Mouse (Mus musculus) MEL (cell line): ENCODE measurements around the gene Phf5a. TPM values are rescaled to one million over a fixed set of nuclear protein-coding genes. Genes with fewer than 3 reads are reported as not detected.

Experiments
- DNase-seq: peaks from one replicate; pipeline ENCODE4 v3.0.0; 2011; ENCODE audit warnings: low read depth, low spot score
- H3K27ac ChIP-seq: 2 replicates; pipeline ENCODE4 v1.5.1; 2012; ENCODE audit warnings: low read depth, mild to moderate bottlenecking, control low read depth, low read length, moderate library complexity; ENCODE audit not compliant: control insufficient read depth
- H3K27me3 ChIP-seq, 2 experiments: fragments of 150-350 bp in 1 of 2; sonication (generic) in 1 of 2; 2 replicates each; pipeline ENCODE4 v1.6.1; 2012; ENCODE audit warnings: low read length in 2 of 2, mild to moderate bottlenecking in 2 of 2, improper control_type of control experiment in 1 of 2, moderate library complexity in 1 of 2; ENCODE audit not compliant: insufficient read depth in 2 of 2, control insufficient read depth in 1 of 2
- H3K36me3 ChIP-seq, 2 experiments: 2 replicates each; pipeline ENCODE4 v1.6.1; 2012 to 2014; ENCODE audit warnings: low read length in 2 of 2, improper control_type of control experiment in 1 of 2, inconsistent platforms in 1 of 2, mild to moderate bottlenecking in 1 of 2; ENCODE audit not compliant: insufficient read depth in 2 of 2, control insufficient read depth in 1 of 2
- H3K4me1 ChIP-seq, 2 experiments: fragments of 150-350 bp in 1 of 2; sonication (generic) in 1 of 2; 2 replicates each; pipeline ENCODE4 v1.6.1; 2012; ENCODE audit warnings: low read length in 2 of 2, improper control_type of control experiment in 1 of 2, mild to moderate bottlenecking in 1 of 2; ENCODE audit not compliant: insufficient read depth in 2 of 2, control insufficient read depth in 1 of 2
- H3K4me3 ChIP-seq, 2 experiments: fragments of 150-350 bp in 1 of 2; sonication (generic) in 1 of 2; 2 replicates each; pipeline ENCODE4 v1.5.1; 2012; ENCODE audit warnings: low read depth in 2 of 2, low read length in 2 of 2, mild to moderate bottlenecking in 2 of 2, moderate library complexity in 2 of 2, control low read depth in 1 of 2, improper control_type of control experiment in 1 of 2; ENCODE audit not compliant: control insufficient read depth in 1 of 2, insufficient read depth in 1 of 2
- H3K79me2 ChIP-seq: 2 replicates; pipeline ENCODE4 v1.6.1; 2012; ENCODE audit warnings: mild to moderate bottlenecking, low read length, moderate library complexity; ENCODE audit not compliant: control insufficient read depth, poor library complexity, insufficient read depth
- H3K9ac ChIP-seq: 2 replicates; pipeline ENCODE4 v1.6.1; 2012; ENCODE audit warnings: low read depth, mild to moderate bottlenecking, control low read depth, low read length, moderate library complexity; ENCODE audit not compliant: control insufficient read depth, poor library complexity, severe bottlenecking
- H3K9me3 ChIP-seq: fragments of 150-350 bp; sonication (generic); replicated peaks from 2 replicates; pipeline ENCODE4 v1.6.1; 2012; ENCODE audit warnings: mild to moderate bottlenecking, low read length, improper control_type of control experiment, moderate library complexity; ENCODE audit not compliant: insufficient read depth
- CTCF ChIP-seq, 3 experiments: IDR thresholded peaks in 2 of 3; conservative IDR thresholded peaks in 1 of 3; 2 replicates each; pipeline ENCODE4 v1.5.1; 2011 to 2012; ENCODE audit warnings: low read length in 3 of 3, low read depth in 2 of 3, mild to moderate bottlenecking in 2 of 3, improper control_type of control experiment in 1 of 3, inconsistent platforms in 1 of 3, mixed read lengths in 1 of 3, moderate library complexity in 1 of 3; ENCODE audit not compliant: control insufficient read depth in 1 of 3, insufficient read depth in 1 of 3, poor library complexity in 1 of 3, severe bottlenecking in 1 of 3
- GABPA ChIP-seq: IDR thresholded peaks from 2 replicates; pipeline ENCODE4 v1.6.1; 2012; ENCODE audit warnings: low read depth, mild to moderate bottlenecking, inconsistent platforms, low read length, improper control_type of control experiment, moderate library complexity
- GATA1 ChIP-seq: IDR thresholded peaks from 2 replicates; pipeline ENCODE4 v1.6.1; 2011; ENCODE audit warnings: low read depth, low read length, improper control_type of control experiment
- HCFC1 ChIP-seq: IDR thresholded peaks from 2 replicates; pipeline ENCODE4 v1.6.1; 2012; ENCODE audit warnings: low read depth, mild to moderate bottlenecking, inconsistent platforms, low read length, improper control_type of control experiment, moderate library complexity
- JUND ChIP-seq: IDR thresholded peaks from 2 replicates; pipeline ENCODE4 v1.6.1; 2011; ENCODE audit warnings: low read depth, mild to moderate bottlenecking, improper control_type of control experiment, low read length
- KAT2A ChIP-seq: conservative IDR thresholded peaks from 2 replicates; pipeline ENCODE4 v1.6.1; 2012; ENCODE audit warnings: low read depth, low read length, improper control_type of control experiment, inconsistent platforms
- MAFK ChIP-seq: IDR thresholded peaks from 2 replicates; pipeline ENCODE4 v1.6.1; 2011; ENCODE audit warnings: low read depth, mild to moderate bottlenecking, low read length, improper control_type of control experiment, borderline replicate concordance
- MXI1 ChIP-seq: IDR thresholded peaks from 2 replicates; pipeline ENCODE4 v1.6.1; 2011; ENCODE audit warnings: mild to moderate bottlenecking, low read depth, low read length, improper control_type of control experiment
- MYB ChIP-seq: IDR thresholded peaks from 2 replicates; pipeline ENCODE4 v1.6.1; 2011; ENCODE audit warnings: mild to moderate bottlenecking, low read depth, low read length, improper control_type of control experiment
- MYC ChIP-seq: IDR thresholded peaks from 2 replicates; pipeline ENCODE4 v1.6.1; 2011; ENCODE audit warnings: low read depth, mild to moderate bottlenecking, low read length, improper control_type of control experiment, moderate library complexity
- NELFE ChIP-seq: IDR thresholded peaks from 2 replicates; pipeline ENCODE4 v1.6.1; 2011; ENCODE audit warnings: low read depth, low read length, improper control_type of control experiment
- NRF1 ChIP-seq: IDR thresholded peaks from 2 replicates; pipeline ENCODE4 v1.6.1; 2014; ENCODE audit warnings: low read depth, mild to moderate bottlenecking, inconsistent platforms, low read length, improper control_type of control experiment, moderate library complexity; ENCODE audit not compliant: poor library complexity, insufficient read depth, severe bottlenecking
- POLR2AphosphoS2 ChIP-seq: IDR thresholded peaks from 2 replicates; pipeline ENCODE4 v1.6.1; 2011; ENCODE audit warnings: low read length, improper control_type of control experiment
- SIN3A ChIP-seq: IDR thresholded peaks from 2 replicates; pipeline ENCODE4 v1.6.1; 2012; ENCODE audit warnings: low read length, improper control_type of control experiment, inconsistent platforms
- TBP ChIP-seq: IDR thresholded peaks from 2 replicates; pipeline ENCODE4 v1.8.0; 2011; ENCODE audit warnings: low read depth, low read length, improper control_type of control experiment
- UBTF ChIP-seq: IDR thresholded peaks from 2 replicates; pipeline ENCODE4 v1.6.1; 2012; ENCODE audit warnings: low read depth, mild to moderate bottlenecking, inconsistent platforms, low read length, improper control_type of control experiment, moderate library complexity, borderline replicate concordance; ENCODE audit not compliant: insufficient read depth
- USF1 ChIP-seq: IDR thresholded peaks from 2 replicates; pipeline ENCODE4 v1.6.1; 2014; ENCODE audit warnings: low read depth, mild to moderate bottlenecking, inconsistent platforms, low read length, improper control_type of control experiment, moderate library complexity
- ZC3H11A ChIP-seq: IDR thresholded peaks from 2 replicates; pipeline ENCODE4 v1.6.1; 2012; ENCODE audit warnings: low read depth, mild to moderate bottlenecking, inconsistent platforms, low read length, improper control_type of control experiment
- ZMIZ1 ChIP-seq: IDR thresholded peaks from 2 replicates; pipeline ENCODE4 v1.6.1; 2012; ENCODE audit warnings: low read depth, mild to moderate bottlenecking, inconsistent platforms, low read length, improper control_type of control experiment, moderate library complexity
- polyA plus RNA-seq, 2 experiments: library from polyadenylated mRNA; stranded (reverse) in 1 of 2; unstranded in 1 of 2; fragments of >175 nt in 1 of 2; fragments of >200 nt in 1 of 2; gene quantifications; 2 replicates each; pipeline versions ENCODE4 v1.2.1 to v1.2.4; 2012; ENCODE audit warnings: low replicate concordance in 2 of 2, low read depth in 1 of 2; ENCODE audit not compliant: insufficient read length in 2 of 2, insufficient read depth in 1 of 2, missing spikeins in 1 of 2
- total RNA-seq: library from RNA; depleted of rRNA; stranded (reverse); fragments of 300-350 nt; gene quantifications from 2 replicates; pipeline ENCODE4 v1.2.3, GENCODE M21; 2012

The Phf5a gene
- total and polyA plus RNA-seq, 3 experiments: 128 to 164 TPM; not detected in 1

- H3K9ac ChIP-seq: no peak overlapping the region
- no peak for TF ChIP-seq SIN3A
- no peak for TF ChIP-seq CTCF (IDR thresholded peaks at IDR 0.05 in 2 of 3, conservative IDR thresholded peaks at IDR 0.05 in 1 of 3; ENCODE audit: control insufficient read depth in 1 of 3, insufficient read depth in 1 of 3, low read depth in 2 of 3, low read length in 3 of 3, poor library complexity in 1 of 3, severe bottlenecking in 1 of 3)
- no peak for TF ChIP-seq TBP
- TF ChIP-seq MYB: no peak
- no peak for TF ChIP-seq MYC
- no peak for TF ChIP-seq JUND
- TF ChIP-seq, all 39 proteins: peak for 0
- Histone ChIP-seq H3K36me3 (no peaks in the 10 kb centered on the region), H3K27ac (no peak overlapping the region), H3K4me1 (peaks cover 0 to under 1% of the 10 kb centered on the region in 2 experiments; a peak in 1 of 4 replicates), H3K27me3 (no peaks in the 10 kb centered on the region), H3K79me2 (peaks cover 10% of the 10 kb centered on the region), H3K9me3 (no peaks in the 10 kb centered on the region), H3K4me3 (no peak overlapping the region)
- DNase-seq: no peak
These were observed 26.6 kb downstream of the Phf5a start for GRCm38 (mm10) chr15:81845033-81845625.

GRCm38 (mm10) chr15:81842275-81842674 is 29.4 kb downstream of the Phf5a start:
- H3K4me3 ChIP-seq: no peak overlapping the region
- TF ChIP-seq POLR2AphosphoS2 (no peak), USF1 (no peak), MXI1 (no peak), HCFC1 (no peak), TBP (no peak), CTCF (IDR thresholded peaks at IDR 0.05 in 2 of 3, conservative IDR thresholded peaks at IDR 0.05 in 1 of 3; ENCODE audit: control insufficient read depth in 1 of 3, insufficient read depth in 1 of 3, low read depth in 2 of 3, low read length in 3 of 3, poor library complexity in 1 of 3, severe bottlenecking in 1 of 3) (no peak), ZC3H11A (no peak), KAT2A (no peak), GATA1 (no peak), UBTF (no peak), ZMIZ1 (no peak), NRF1 (no peak), MAFK (no peak), NELFE (no peak), GABPA (no peak)
- H3K9ac ChIP-seq: no peak overlapping the region
- H3K36me3 ChIP-seq: no peaks in the 10 kb centered on the region
- no peak for DNase-seq
- H3K9me3 ChIP-seq: no peaks in the 10 kb centered on the region
- H3K79me2 ChIP-seq: no peaks in the 10 kb centered on the region
- H3K27me3 ChIP-seq: no peaks in the 10 kb centered on the region
- peaks cover 7 to 12% of the 10 kb centered on the region in 2 experiments for H3K4me1 ChIP-seq
- no peak overlapping the region for H3K27ac ChIP-seq
